Mouse (Mus musculus) urinary bladder, adult 2 months (tissue): ENCODE results near the gene Lrp4. TPM values are rescaled to one million over a fixed set of nuclear protein-coding genes. Genes with fewer than 3 reads are reported as not detected.

Source experiments
- DNase-seq: peaks from one replicate; pipeline ENCODE4 v3.0.0; 2022; ENCODE audit warnings: low spot score
- polyA plus RNA-seq: library from polyadenylated mRNA; depleted of rRNA; stranded (reverse); fragments of >200 nt; gene quantifications from 2 replicates; pipeline ENCODE4 v1.2.3, GENCODE M21; 2012; rRNA removed

Lrp4 gene
- 4.4 and 5.8 TPM in 2 replicates for polyA plus RNA-seq

DNA sequence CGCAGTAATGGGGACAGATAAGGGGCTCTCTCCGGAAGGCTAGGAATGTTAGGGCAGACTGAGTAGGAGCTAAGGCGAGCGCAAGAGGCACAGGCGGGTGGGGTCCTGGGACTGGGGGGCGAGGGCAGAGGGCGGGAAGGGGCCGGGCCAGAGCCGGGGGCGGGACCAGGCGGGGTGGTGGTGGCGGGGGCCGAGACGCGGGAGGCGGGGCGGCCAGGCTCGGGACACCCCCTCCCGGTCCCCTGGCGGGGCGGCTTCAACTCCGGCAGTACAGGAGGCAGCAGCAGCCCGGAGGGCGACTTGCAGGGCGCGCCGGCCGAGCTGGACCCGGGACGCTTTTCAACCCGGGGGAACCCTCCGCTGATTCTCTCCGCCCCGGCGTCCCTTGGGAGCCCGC is at the start of gene Lrp4:
TSS of gene Lrp4 (plus strand) at position 253 of the 397 bp plus-strand sequence.
- DNase-seq: no peak

DNA sequence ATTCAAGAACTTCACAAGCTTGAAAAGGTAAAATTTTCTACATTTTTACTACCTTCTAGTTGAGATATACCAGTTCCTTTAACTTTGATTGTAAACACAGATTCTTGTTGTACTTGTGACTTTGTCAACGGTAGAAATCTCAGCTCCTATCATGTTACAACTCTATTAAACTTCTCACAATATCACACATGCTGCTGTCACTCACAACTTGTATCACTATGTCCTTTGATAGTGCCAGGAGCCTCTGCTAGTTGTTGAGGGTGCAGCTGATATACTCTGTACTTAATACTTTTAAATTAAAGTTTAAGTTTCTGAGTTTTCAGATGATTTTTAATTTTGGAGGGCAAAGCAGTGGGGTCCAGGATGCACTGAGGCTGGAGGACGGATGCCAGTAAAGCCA is 49.3 kb upstream of the Lrp4 start:
- no peak for DNase-seq

DNA sequence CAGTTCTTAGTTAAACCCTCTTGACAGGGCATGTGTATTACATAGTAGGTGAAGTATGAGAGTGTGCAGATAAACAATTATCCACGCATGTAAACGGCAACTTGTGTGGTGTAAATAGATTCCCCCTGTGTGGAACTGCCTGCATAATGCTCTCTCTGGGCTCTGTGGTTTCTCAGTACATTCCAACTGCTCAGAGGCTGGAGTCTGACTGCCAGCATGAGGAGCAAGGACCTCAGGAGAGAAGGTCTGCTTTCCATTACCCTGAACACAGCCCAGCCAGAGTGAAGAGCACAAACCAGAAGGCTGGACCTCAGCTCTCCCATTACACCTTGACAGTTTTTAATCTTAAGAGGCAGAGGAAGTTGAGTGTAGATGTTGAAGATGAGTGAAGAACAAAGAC is 45.8 kb upstream of the Lrp4 start:
- no peak for DNase-seq

DNA sequence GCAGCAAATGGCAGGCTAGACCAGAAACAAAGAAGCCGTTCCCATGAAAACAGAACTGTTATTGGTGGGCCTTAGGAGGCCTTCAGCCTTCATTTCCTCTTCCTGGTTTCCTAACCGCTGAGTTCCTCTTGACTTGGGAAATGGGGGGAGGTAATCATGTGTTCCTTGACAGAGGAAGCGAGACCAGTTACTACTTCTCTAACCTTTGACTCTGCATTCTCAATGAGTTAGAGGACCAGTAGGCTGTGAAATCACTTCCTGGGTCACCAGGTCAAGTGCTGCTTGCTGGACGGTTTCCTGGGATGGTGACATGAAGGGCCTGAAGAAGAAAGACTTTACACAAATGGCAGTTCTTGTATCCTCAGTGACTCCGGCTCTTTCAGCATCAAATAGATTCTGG is 45.0 kb upstream of the Lrp4 start:
- DNase-seq: no peak

DNA sequence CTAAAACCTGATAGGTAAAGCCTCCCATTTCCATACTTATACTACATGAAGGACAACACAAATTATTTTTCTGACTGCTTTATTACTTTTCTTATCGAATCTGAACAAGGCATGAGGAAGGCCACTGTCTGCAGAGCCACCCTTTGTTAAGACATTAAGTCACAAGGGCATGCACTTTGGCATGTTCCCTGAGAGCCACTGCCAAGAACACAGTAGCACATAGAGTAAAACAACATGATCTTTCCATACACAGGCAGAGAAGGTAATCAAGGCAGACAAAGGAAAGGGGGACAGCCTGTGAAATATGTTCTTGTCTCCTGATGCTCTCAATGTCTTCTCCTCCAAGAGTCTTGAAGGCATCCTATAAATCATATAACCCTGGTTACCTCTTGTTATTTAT is 43.5 kb upstream of the Lrp4 start:
- no peak for DNase-seq

DNA sequence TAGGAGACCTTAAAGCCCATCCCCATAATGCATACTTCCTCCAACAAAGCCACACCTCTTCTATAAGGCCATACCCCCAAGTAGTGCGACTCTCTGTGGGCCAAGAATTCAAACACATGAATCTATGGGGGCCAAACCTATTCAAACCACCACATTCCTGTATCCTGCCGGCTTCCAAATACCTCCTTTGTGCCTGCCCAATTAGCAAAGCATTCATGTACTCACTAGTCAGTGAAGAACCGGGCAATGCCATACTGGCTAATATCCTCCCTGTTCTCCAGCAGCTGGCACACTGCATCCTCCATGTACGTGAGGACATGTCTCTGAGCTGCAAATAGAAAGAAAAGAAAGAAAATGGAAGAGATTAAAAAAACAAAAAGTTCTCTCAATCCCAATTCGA is 35.7 kb upstream of the Lrp4 start:
- no peak for DNase-seq

DNA sequence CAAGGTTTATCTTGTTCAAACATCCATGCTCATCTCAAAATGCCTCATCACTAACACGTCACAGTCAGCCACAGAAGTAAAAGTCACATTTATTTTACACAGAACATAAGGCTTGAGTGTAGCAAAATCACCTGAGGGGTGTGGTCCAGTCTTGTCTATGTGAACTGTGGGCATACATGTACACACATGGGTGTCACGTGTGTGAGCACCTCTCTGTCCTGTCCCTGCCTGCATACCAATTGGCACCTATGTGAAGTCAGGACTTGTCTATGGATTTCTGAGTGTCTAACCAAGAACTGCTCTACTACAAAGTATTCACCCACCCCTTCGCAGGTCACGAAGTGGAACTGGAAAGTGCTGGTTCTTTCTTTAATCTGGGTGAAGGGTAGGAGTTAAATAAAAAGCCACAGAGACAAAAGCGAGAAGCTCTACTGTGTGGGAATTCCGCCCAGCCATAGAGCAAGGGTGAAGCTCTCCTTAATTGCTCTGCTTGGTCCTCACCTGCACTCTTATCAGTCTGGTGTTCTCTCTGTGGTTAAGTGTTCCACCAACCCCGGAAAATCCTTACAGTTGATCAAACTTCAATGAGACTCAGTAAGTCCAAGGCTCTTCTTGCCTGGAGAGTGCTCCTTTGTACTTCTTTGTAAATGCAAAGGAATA is 33.1 kb upstream of the Lrp4 start:
- DNase-seq: no peak

DNA sequence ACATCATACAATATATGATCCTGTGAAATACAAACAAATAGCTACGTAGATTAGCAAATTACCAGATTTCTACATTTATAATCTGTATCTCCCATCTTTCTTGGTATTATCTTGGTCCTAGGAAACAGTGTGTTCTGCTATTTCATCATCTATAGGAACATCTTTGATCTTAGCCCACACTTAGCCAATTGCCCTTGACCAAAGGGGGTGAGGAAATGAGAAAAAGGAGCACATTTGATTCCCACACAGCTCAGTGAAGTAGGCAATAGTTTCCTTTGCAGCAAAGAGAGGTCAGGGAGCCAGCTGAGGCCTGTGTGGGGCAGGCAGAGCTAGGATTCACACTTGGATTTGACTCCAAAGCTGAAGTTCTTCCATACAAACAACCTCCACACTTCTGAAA is 31.0 kb upstream of the Lrp4 start:
- DNase-seq: no peak

DNA sequence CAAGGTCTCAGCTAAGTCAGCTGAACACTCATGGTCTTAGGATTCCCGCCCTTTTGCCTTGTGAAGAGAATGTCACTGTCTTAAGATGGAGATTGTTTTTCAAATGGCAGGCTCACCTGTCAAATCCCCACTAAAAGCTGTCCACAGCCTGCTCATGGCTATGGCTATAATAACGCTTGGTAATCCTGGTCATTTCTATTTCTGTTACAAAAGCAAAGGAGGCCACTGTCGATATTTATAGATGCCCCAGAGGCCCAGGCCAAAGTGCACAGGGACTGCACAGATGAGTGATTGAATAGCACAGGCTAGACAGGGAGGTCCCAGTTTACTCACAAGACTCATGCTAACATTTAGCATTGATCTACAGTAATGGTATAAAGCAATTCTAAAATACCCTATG is 28.2 kb upstream of the Lrp4 start:
- no peak for DNase-seq

DNA sequence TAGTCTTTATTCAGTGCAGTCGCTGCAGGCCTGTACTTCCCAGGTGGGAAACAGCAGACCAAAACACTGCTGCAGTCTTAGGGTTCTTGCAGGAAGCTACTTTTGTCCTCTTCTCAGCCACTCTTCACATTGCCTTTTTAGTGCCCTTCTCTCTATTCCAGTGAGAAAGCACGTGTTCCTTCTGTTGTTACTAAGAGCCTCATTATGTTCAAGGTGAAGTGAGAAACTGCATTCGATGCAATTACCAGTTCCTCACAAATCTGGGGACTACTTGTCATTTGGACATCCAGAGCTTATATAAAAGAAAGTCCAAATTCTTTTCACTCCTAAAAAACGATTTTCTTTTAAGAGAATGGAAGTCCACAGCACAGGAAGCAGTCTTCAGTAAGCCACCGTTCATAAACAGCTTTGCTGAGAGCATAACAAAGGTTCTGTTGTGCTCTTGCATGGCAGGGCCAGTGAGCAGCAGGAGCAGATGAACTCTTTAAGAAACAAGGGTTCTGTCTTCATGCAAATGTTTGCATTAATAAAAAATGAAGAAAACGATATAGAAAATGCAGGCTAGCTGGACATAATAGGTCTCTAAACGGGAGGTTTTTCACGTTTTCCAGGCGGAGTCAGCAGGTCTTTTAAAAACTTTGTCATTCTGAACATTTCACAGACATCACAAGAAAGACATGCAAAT is 27.3 kb upstream of the Lrp4 start:
- no peak for DNase-seq

DNA sequence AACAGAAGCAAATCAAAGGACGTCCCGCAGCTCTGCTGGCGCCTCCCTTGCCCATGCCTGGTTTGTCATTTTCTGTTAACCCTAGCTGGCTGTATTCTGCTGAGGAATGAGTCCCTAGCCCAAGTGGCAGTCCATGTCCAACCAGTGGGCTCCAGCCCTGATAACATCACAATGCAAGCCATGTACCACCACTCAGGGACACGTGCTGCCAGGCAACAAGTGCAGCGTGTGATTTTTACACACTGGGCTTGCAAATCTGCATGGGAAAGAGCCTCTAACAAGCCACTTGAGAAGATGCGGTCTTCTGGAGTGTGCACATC is 26.8 kb upstream of the Lrp4 start:
- DNase-seq: no peak

DNA sequence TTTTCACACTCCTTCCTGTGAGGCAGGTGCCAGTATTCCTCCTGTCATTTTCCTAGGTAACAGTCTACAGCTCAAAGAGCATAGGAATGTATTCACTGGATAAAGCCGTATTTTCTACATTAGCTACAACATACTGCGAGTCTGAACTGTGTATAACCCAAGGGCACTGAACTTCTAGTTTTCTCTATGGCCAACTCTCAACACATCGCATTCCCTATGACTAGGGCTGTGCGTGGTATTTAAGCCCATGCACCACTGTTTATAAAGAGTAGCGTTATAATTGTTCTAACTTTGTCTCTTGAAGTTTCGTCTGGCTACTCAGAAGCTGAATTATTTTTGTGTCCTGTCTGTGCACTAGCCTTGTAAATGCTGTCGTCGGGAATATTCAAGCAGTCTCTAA is 20.6 kb upstream of the Lrp4 start:
- DNase-seq: no peak

DNA sequence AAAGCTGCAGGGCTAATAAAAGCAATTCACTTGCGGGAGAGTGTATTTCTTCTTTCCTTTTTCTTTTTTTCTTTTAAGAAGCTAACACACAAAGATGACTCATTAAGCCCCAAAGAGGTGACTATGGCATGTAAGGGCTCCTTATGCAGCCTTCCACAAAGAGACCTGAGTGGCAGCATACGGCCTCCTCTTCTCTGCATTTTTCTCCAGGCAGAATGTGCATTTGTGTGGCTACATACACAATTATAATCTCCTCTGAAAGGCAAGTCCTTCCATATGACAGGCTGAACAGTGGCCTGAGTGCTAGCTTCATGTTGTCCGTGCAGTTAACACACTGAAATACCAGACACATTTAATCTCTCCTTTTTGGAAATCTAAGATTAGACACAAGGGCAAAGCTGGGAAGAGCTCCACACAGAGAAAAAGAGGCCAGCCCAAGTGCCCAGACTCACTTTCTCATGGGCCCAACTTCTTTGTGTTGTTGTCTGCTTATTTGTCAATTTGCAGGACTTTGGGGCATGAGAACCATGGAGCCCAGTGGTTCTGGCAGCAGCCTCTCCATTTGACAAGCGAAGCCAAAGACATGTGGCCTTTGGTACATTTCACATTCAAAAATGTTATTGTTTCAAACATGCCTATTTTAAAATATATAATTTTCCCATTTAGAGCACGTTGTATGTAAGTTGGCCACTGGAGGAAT is 20.0 kb upstream of the Lrp4 start:
- DNase-seq: no peak

DNA sequence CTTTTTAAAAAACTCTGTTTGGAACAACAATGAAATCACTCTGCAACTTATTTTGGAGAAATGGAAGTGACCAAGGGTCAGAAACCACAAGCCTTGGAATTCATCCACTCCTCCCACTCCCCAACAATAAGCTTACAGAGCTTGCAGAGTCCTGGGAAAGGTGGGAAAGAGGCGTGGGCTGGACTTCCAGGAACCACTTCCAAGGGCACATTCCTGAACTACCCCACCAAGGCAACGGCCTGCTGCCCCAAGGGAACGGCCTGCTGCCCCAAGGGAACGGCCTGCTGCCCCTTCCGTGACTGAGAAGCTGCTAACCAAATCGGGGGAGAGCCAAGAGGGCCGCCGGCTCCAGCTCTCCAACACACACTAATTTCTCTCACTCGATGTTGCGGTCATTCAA is 18.0 kb upstream of the Lrp4 start:
- no peak for DNase-seq

DNA sequence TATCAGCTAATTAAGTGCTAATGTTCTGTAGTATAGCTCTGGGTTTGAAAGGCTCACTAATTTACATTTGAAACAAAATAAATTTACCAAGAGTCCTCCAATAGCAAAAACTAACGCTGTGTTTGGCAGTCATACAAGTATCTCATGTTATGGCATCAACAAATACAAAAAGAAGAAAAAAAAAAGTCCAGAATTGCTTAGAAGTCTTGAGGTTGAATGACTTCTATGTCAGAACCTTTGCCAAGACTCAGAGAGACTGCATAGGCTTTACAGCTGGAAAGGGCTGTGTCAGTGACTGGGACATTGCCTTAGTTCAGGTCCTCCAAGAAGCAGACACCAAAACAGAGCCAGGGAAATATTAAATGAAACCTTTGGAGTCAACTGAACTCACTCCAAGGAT is 17.4 kb upstream of the Lrp4 start:
- no peak for DNase-seq

DNA sequence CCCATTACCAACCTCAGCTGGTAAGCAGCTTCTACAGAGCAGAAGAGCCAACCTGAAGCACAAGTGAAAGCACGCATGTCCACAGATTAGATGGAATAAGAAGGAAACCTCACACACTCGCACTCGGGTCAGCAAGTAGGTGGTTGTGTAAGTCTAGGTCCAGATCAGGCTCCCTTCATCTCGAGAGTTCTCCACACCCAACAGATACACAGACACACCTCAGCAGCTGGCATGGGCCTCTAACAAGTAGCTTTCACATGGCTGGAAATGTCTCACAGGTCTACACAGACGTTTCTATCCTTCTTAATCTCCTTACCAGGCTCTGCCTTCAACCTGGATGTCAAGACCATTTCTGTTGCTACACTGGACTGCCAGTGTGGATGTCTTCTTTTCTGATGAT is 16.6 kb upstream of the Lrp4 start:
- no peak for DNase-seq

DNA sequence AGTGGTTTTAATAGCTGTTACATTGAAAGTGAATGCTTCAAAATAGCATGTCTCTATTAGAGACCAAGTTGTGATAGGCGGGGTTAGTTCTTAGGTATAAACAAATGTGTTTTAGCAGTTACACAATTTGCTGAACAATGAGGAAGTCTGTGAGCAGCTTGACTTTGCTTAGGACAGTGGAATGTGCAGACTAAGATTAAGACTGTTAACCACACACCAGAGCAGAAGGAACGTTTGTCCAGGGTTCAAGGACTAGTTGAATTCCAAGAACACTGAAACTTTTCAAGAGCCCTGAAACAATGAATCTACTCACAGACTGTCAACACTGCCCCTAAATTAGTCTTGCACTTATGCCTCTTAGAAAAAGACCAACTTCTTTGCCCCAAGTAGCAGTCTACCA is 15.6 kb upstream of the Lrp4 start:
- no peak for DNase-seq

DNA sequence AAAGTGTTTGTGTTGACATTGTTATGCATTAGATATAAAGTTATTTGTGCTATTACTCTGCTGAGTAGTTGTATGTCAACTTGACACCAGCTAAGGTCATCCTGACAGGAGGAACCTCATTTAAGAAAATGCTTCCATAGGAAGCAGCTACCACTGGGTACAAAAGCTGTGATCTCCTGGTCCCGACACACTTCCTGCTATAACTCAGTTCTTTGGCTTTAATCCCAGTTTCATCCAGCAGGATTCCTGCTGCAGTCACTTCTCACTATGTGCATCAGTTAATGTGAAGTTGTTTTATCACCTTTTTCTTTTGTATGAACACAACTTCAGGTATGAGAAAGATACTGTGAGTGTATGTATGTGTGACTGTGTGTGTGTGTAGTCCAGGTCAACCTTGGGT is 15.1 kb upstream of the Lrp4 start:
- no peak for DNase-seq

DNA sequence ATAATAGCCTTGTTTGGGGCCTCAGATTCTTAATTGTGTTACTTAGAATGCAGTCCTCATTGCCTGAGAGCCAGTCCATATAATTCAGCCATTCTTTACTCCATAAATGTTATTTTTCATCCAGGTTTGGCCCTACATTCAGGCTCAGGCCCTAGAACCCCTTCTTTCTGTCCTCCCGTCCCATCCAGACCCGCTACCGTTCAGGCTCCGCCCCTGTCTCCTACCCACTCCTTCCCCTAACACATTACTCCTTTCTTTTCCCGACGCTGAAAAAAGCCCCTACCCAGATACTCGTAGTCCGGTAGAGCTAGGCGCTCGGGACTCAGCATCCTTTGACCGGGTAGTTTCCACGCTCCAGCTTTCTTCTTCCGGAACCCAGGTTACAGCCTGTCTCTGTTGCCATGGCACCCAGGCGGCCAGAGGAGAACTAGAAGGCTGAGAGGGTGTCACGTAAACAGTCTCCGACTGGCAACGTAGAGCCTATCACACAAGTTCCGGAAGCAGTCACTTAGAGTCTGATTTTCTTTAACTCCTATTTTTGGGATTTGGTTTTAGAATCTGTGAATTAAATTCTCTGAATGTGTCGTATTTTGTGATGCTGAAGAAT is 12.9 kb upstream of the Lrp4 start, which contains the start of gene 1110051M20Rik:
TSS of gene 1110051M20Rik (minus strand) at position 419 of the 607 bp plus-strand sequence.
- peak; percentile 49 for DNase-seq

DNA sequence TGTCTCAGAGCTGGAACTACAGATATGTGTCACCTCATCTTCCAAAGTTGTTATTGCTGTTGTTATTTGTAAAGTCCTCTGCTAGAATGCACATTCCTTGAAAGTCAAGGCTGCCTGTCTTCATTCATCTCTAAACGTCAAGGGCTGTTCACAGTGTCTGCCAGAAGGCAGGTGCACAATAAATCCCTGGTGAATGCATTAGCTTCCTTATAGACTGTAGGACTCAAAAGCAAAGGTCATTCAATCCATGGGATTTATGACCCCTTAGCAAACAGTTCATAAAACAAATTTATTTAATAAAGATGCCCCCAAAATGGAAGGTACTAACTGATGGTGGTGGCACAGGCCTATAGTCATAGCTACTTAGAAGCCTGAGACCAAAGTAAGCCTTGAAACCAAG is 7.6 kb upstream of the Lrp4 start:
- no peak for DNase-seq

DNA sequence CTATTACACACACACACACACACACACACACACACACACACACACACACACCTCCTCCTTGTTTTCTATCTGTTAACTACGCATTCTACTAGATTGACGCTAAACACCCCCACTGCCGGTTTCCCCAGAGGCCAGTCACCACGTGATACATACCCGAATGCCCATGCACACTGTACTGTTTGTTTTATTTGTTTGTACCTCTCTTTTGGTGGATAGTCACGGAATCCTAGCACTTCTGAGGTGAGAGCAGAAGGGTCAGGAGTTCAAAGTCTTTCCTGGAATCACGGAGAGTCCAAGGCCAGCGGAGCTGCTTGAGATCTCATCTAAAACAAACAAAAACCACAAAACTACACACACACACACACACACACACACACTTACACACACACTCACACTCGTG is 7.0 kb upstream of the Lrp4 start:
- no peak for DNase-seq

DNA sequence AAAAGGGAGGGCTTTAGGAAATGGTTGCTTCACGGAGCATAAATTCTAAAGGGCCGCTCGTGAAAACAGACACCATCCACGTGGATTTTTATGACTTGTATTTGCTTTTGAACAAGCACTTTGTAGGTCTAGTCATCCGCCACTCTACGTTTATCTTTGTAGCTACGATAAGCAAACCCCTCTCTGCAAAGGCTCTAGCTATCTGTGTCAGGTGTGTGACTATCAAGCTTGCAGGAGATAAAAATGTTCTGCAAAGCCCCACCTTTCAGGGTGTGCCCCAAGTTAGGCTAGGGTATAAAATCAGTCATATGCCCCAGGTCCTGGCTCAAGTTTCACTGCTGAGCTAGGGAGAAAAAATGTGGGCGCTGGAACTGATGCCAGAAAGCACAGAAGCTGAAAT is 4.7 kb upstream of the Lrp4 start:
- no peak for DNase-seq
